ENCODE assay signal across 16 mouse cellular contexts in genomic region chr13:113901001-113901545, GRCm38 (mm10).
A peak's percentile ranks its signal among the peaks of the same experiment; 100 is the strongest.
DNase-seq lines count a peak whose midpoint lies in the region; ATAC-seq lines count a peak whose summit lies in the region.
"Had no signal": no experiment of that assay in that cellular context is flagged by ENCODE, and none has a peak within 500 bp of the region (broad histone marks: within the 10 kb centered on the region; RNA-seq: fewer than 3 reads in every experiment).

No protein-coding gene starts in this region.

- no peak overlapping the region for H3K4me2 ChIP-seq in heart, embryonic 12.5 days
- H3K4me2 ChIP-seq: embryonic facial prominence, embryonic 15.5 days; heart, embryonic 15.5 days; liver, embryonic 13.5 days had no signal

- no peak for ATAC-seq in heart, embryonic 12.5 days (ENCODE audit: insufficient number of reproducible peaks, low FRiP score)
- ATAC-seq: CD4-positive, CD25-positive, alpha-beta regulatory T cell, adult 4 months; forebrain, embryonic 16.5 days had no signal

- no peak overlapping the region for H3K27ac ChIP-seq in heart, embryonic 12.5 days (ENCODE audit: poor library complexity, severe bottlenecking)
- H3K27ac ChIP-seq: embryonic facial prominence, embryonic 15.5 days; heart, embryonic 15.5 days; liver, embryonic 13.5 days had no signal

- no peaks in the 10 kb centered on the region for H3K9me3 ChIP-seq in heart, embryonic 12.5 days (replicated peaks)
- H3K9me3 ChIP-seq: embryonic facial prominence, embryonic 15.5 days; heart, embryonic 15.5 days; liver, embryonic 13.5 days had no signal

- peak; percentile 20 to 49 for DNase-seq in heart, adult 9 months (ENCODE audit: low spot score in 2 of 2)
- peak; percentile 39 for DNase-seq in ovary, postnatal 36 days (ENCODE audit: low spot score)
- DNase-seq in ovary, postnatal 14 days (ENCODE audit: low spot score), result no peak
- peak; percentile 50 for DNase-seq in kidney, adult 9 months
- DNase-seq in spleen, postnatal 36 days (ENCODE audit: low spot score in 2 of 2), result no peak
- no peak for DNase-seq in embryo, embryonic 10 days (ENCODE audit: low spot score)
- DNase-seq: cerebellum, adult 11 months; liver, embryonic 13.5 days; right cerebral cortex, postnatal 4 days; thymus, postnatal 36 days had no signal

- H3K36me3 ChIP-seq in heart, embryonic 12.5 days, result no peaks in the 10 kb centered on the region
- H3K36me3 ChIP-seq: embryonic facial prominence, embryonic 15.5 days; heart, embryonic 15.5 days; liver, embryonic 13.5 days had no signal

- no peak overlapping the region for H3K4me3 ChIP-seq in heart, embryonic 12.5 days
- H3K4me3 ChIP-seq: embryonic facial prominence, embryonic 15.5 days; heart, embryonic 15.5 days; liver, embryonic 13.5 days; megakaryocyte, embryonic 14.5 days had no signal

- peaks cover 19% of the 10 kb centered on the region for H3K4me1 ChIP-seq in heart, embryonic 12.5 days (replicated peaks)
- H3K4me1 ChIP-seq: embryonic facial prominence, embryonic 15.5 days; megakaryocyte, embryonic 14.5 days had no signal

- no peak overlapping the region for H3K9ac ChIP-seq in heart, embryonic 12.5 days
- H3K9ac ChIP-seq: embryonic facial prominence, embryonic 15.5 days; heart, embryonic 15.5 days; liver, embryonic 13.5 days had no signal

- WGBS in heart, embryonic 12.5 days, result 32% methylated on average over 11 of the region's 11 CpGs

- no peaks in the 10 kb centered on the region for H3K27me3 ChIP-seq in heart, embryonic 12.5 days (replicated peaks)
- H3K27me3 ChIP-seq: embryonic facial prominence, embryonic 15.5 days; heart, embryonic 15.5 days; liver, embryonic 13.5 days; megakaryocyte, embryonic 14.5 days had no signal

Comparison
In these comparisons a context has a peak if more than half of its experiments do, and no peak if none do; other contexts are left out.
1. DNase-seq: peak in heart, adult 9 months (2 of 2), ovary, postnatal 36 days (single experiment) and kidney, adult 9 months (single experiment); none in ovary, postnatal 14 days (single experiment), spleen, postnatal 36 days (0 of 2) and embryo, embryonic 10 days (single experiment).